ENCODE assay signal across 17 mouse cellular contexts in genomic region chr9:60317291-60317690, GRCm38 (mm10).
A peak's percentile ranks its signal among the peaks of the same experiment; 100 is the strongest.
DNase-seq lines count a peak whose midpoint lies in the region; ATAC-seq and TF ChIP-seq lines count a peak whose summit lies in the region.
"Had no signal": no experiment of that assay in that cellular context is flagged by ENCODE, and none has a peak within 500 bp of the region (broad histone marks: within the 10 kb centered on the region; RNA-seq: fewer than 3 reads in every experiment).

No protein-coding gene starts in this region.

- no peak overlapping the region for H3K4me2 ChIP-seq in liver, embryonic 12.5 days
- no peak overlapping the region for H3K4me2 ChIP-seq in intestine, postnatal 0 days (replicated peaks; ENCODE audit: low read depth)
- H3K4me2 ChIP-seq: forebrain, embryonic 13.5 days; hindbrain, embryonic 12.5 days; limb, embryonic 12.5 days; liver, embryonic 15.5 days had no signal

- no peak overlapping the region for H3K9ac ChIP-seq in liver, adult 2 months (ENCODE audit: low read depth, low read length)
- H3K9ac ChIP-seq in liver, embryonic 12.5 days, result no peak overlapping the region
- H3K9ac ChIP-seq in intestine, postnatal 0 days (ENCODE audit: low read depth, low read length), result no peak overlapping the region
- H3K9ac ChIP-seq: forebrain, embryonic 13.5 days; hindbrain, embryonic 12.5 days; limb, embryonic 12.5 days; liver, embryonic 15.5 days had no signal

- DNase-seq in liver, adult 2 months (ENCODE audit: extremely low read depth, low read depth, low spot score), result peak; percentile 21
- peak; percentile 82 for DNase-seq in kidney, postnatal 14 days
- DNase-seq in right cerebral cortex, postnatal 14 days, result no peak
- no peak for DNase-seq in B cell, adult 2 months
- DNase-seq: adrenal gland, adult 8-10 months; thymus, postnatal 14 days had no signal

- H3K4me3 ChIP-seq in liver, adult 2 months (ENCODE audit: insufficient read depth, low read depth, low read length), result no peak overlapping the region
- H3K4me3 ChIP-seq in liver, embryonic 12.5 days, result no peak overlapping the region
- H3K4me3 ChIP-seq in intestine, postnatal 0 days (ENCODE audit: low read depth, low read length), result no peak overlapping the region
- H3K4me3 ChIP-seq: forebrain, embryonic 13.5 days; hindbrain, embryonic 12.5 days; limb, embryonic 12.5 days; liver, embryonic 15.5 days; megakaryocyte, embryonic 14.5 days had no signal

- no peak overlapping the region for H3K27ac ChIP-seq in liver, adult 2 months (replicated peaks; ENCODE audit: insufficient read depth, low read depth, low read length)
- H3K27ac ChIP-seq in liver, embryonic 12.5 days, result no peak overlapping the region
- peak overlapping the region; percentile 88 for H3K27ac ChIP-seq in intestine, postnatal 0 days (ENCODE audit: low read depth, low read length)
- H3K27ac ChIP-seq: forebrain, embryonic 13.5 days; hindbrain, embryonic 12.5 days; limb, embryonic 12.5 days; liver, embryonic 15.5 days had no signal

- no peaks in the 10 kb centered on the region for H3K79me2 ChIP-seq in liver, adult 2 months (ENCODE audit: control insufficient read depth, insufficient read depth, low read length)

- no peak for TF ChIP-seq CTCF in liver, adult 2 months (IDR thresholded peaks at IDR 0.05; ENCODE audit: low read depth, low read length)
- no peak for TF ChIP-seq CTCF in intestine, postnatal 0 days (IDR thresholded peaks at IDR 0.05; ENCODE audit: low read depth)

- no peaks in the 10 kb centered on the region for H3K27me3 ChIP-seq in liver, adult 2 months (ENCODE audit: control insufficient read depth, insufficient read depth, low read length)
- H3K27me3 ChIP-seq in liver, embryonic 12.5 days (replicated peaks), result no peaks in the 10 kb centered on the region
- no peaks in the 10 kb centered on the region for H3K27me3 ChIP-seq in intestine, postnatal 0 days (replicated peaks; ENCODE audit: control insufficient read depth, insufficient read depth, low read length)
- H3K27me3 ChIP-seq: hindbrain, embryonic 12.5 days; limb, embryonic 12.5 days; liver, embryonic 15.5 days had no signal

- TF ChIP-seq POLR2A in liver, adult 2 months (IDR thresholded peaks at IDR 0.05; ENCODE audit: extremely low read depth, insufficient read depth, low read length), result no peak

- H3K36me3 ChIP-seq in liver, adult 2 months (ENCODE audit: control insufficient read depth, insufficient read depth, low read length), result no peaks in the 10 kb centered on the region
- no peaks in the 10 kb centered on the region for H3K36me3 ChIP-seq in liver, embryonic 12.5 days
- H3K36me3 ChIP-seq in intestine, postnatal 0 days (ENCODE audit: control insufficient read depth, insufficient read depth), result no peaks in the 10 kb centered on the region
- H3K36me3 ChIP-seq: G1E; hindbrain, embryonic 12.5 days; limb, embryonic 12.5 days; liver, embryonic 15.5 days had no signal

- peaks cover 2% of the 10 kb centered on the region; the same call in 1 of the 2 replicates for H3K4me1 ChIP-seq in liver, adult 2 months (ENCODE audit: control insufficient read depth, insufficient read depth, low read length)
- H3K4me1 ChIP-seq in liver, embryonic 12.5 days, result no peaks in the 10 kb centered on the region
- H3K4me1 ChIP-seq in intestine, postnatal 0 days (replicated peaks; ENCODE audit: control insufficient read depth, insufficient read depth, low read length), result peaks cover 40% of the 10 kb centered on the region

- no peaks in the 10 kb centered on the region for H3K9me3 ChIP-seq in liver, embryonic 12.5 days (replicated peaks)
- no peaks in the 10 kb centered on the region for H3K9me3 ChIP-seq in intestine, postnatal 0 days (ENCODE audit: control insufficient read depth)
- H3K9me3 ChIP-seq: forebrain, embryonic 13.5 days; G1E; hindbrain, embryonic 12.5 days; limb, embryonic 12.5 days; liver, embryonic 15.5 days; megakaryocyte, embryonic 14.5 days had no signal

- no peak for ATAC-seq in liver, embryonic 12.5 days
- ATAC-seq in intestine, postnatal 0 days, result peak; percentile 91
- no peak for ATAC-seq in activated CD4-positive, CD25-positive, alpha-beta regulatory T cell, adult 4 months
- ATAC-seq: CD4-positive, CD25-positive, alpha-beta regulatory T cell, adult 4 months; forebrain, embryonic 13.5 days; inflammation-experienced regulatory T-cells, adult 6 months had no signal

- WGBS in liver, adult 2 months, result 74% methylated on average over 8 of the region's 8 CpGs
- 84% methylated on average over 8 of the region's 8 CpGs for WGBS in liver, embryonic 12.5 days (ENCODE audit: insufficient replicate concordance)
- 38% methylated on average over 8 of the region's 8 CpGs for WGBS in intestine, postnatal 0 days

Comparison
In these comparisons a context has a peak if more than half of its experiments do, and no peak if none do; other contexts are left out.
1. DNase-seq: peak in liver, adult 2 months (single experiment) and kidney, postnatal 14 days (single experiment); none in right cerebral cortex, postnatal 14 days (single experiment) and B cell, adult 2 months (0 of 2).